Mouse (Mus musculus) urinary bladder, postnatal 25 days (tissue): Measurements from ENCODE around the gene Nrg4.
"Not testable (repeated sequence)": the region's sequence is repeated elsewhere in the genome, so short reads cannot be mapped to it uniquely, and the experiment has no call there.

Experiments used
- DNase-seq: peaks from one replicate; pipeline ENCODE4 v3.0.0; 2022; ENCODE audit warnings: low spot score

The Nrg4 gene

DNA sequence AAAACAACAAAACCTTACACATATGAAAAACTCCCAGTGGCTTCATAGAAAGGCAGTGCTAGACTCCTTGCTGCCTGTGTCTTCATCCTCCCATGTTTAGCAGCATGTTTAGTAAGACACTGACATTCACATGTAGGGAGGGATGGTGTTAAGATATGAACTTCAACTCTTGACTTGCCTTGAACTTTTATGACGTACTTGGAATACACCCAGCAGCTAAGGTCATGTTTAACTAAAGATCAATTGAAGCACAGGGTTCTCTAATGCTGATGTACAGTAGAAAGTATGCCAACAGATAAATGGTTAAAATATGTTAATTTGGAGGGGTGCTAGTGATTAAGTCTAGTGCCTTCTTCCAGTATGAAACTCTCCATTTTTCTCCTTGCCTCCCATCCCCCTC, 4.0 kb downstream of the Nrg4 start:
- DNase-seq, result no peak

DNA sequence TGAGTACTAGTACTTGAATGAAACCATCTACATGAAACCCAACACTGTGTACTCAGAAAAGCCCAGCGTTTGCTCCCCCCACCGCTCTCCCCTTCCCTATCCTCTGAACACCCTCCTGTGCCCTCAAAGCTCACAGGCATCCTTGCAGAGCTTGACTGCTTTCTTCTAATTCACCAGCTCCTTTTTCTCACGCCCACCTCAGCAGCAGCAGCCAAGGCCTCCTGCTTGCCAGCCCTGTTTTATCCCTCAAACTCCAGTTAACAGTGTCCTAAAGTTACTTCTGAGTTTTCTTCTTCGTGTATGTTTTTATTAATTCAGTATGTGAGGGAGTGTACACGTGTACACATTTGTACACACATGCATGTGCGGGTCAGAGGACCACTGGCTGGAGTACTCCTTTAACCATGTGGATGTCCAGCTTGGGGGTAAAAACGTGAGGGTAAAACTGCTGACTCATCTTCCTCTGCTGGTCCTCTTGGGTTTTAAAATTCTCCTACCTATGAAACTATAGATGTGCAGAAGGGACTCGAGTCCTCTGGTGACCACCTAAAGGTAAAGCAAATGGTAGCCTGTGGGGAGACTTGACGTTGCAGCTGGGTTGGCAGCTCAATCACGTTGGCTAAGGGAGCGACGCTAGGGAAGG, 12.9 kb downstream of the Nrg4 start:
- DNase-seq, result no peak

DNA sequence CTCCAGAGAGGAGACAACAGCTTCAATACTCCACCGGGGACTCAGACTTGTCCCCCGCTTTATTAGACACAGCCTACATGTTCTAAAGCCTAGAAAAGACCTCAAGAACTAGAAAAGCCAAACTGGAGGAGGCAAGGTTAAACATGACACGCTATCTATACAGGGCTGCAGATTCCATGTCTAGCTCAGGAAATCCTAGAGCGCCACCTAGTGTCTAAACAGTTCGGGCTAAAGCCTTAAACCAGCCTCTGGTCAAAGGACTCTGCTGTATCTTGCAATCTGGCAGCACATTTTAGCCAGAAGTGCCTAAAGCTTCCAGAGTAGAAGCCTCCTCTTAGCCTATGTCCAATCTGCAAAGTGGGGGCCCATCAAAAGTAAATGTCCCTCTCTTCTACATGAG, 15.1 kb downstream of the Nrg4 start:
- peak; percentile 69 for DNase-seq

DNA sequence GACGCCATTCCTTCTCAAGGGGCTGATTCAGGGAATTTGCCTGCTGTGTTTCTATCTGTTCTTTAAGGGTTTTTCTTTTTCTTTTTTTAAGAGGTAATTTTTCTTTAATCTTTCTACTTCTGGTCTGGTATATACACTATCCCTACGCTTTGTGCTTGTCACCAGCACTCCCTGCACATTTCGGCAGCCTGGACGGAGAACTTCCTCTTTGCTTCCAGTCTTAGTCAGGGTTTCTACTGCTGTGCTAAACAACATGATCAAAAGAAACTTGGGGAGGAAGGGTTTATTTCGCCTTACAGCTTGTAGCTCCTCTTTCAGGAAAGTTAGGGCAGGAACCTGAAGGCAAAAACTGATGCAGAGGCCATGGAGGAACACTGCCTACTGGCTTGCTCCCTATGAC, 18.2 kb downstream of the Nrg4 start:
- DNase-seq, result no peak

DNA sequence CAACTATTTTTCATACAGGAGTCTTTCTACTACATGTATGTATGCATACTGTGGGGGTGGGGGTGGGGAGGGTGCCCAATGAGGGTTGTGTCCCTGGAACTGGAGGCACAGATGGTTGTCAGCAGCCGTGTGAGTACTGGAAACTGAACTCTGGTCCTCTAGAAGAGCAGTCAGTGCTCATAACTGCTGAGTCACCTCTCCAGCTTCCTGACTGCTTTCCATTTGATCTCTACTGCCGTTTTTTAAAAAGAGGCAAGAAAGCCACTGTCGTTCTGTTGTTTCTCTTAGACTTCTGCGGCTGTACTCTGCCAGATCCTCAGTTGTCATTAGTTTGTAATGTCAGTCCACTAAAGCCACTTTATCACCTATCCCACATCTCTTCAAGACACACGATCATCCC, 19.1 kb downstream of the Nrg4 start:
- DNase-seq, result no peak

DNA sequence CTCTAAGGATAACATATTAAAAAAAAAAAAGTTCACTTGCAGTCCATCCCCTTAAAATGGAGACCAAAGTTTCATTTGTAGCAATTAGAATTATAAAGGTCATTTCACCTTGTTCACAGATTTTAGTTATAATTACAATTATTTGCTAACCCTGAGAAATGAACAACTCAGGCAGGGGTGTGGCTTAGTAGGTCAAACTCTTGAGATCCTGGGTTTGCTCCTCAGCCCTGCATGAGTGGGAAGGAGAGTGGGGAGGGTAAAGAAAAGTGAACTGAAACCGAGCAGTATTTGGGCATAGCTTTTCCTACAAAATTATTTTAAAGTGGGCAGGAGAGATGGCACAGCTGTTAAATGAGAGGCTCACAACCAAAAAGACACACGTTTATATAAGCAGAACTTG, 19.6 kb downstream of the Nrg4 start:
- no peak for DNase-seq

DNA sequence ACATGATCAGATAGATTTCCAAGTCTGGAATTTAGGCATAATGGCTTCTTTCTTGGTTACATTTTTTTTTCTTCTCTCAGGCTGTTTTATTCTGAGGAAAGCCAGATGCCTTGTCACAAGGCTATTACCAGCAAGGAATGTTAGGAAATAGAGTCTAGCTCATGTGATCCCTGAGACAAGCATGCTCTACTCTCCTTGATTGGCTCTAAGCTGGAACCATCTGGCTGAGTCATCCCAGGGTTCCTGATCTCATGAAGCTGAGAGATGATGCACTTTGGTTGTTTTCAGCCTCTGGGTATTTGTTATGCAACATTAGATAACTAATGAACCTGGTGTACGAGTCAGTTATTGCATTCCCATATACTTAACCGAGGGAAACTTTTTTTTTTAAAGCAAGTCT, 30.4 kb downstream of the Nrg4 start:
- no peak for DNase-seq

DNA sequence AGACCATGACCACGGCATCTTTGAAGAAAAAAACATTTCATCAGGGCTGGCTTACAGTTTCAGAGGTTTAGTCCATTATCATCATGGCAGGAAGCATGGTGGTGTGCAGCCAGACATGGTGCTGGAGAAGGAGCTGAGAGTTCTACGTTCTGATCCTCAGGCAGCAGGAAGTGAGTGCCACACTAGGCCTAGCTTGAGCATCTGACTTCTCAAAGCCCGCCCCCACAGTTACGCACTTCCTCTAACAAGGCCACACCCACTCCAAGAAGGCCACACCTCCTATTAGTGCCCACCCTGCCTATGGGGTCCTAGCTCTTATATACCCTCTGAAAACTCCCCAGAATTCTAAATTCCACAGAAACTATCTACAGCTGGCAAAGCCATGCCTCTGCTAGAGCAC, 34.7 kb downstream of the Nrg4 start:
- no peak for DNase-seq

DNA sequence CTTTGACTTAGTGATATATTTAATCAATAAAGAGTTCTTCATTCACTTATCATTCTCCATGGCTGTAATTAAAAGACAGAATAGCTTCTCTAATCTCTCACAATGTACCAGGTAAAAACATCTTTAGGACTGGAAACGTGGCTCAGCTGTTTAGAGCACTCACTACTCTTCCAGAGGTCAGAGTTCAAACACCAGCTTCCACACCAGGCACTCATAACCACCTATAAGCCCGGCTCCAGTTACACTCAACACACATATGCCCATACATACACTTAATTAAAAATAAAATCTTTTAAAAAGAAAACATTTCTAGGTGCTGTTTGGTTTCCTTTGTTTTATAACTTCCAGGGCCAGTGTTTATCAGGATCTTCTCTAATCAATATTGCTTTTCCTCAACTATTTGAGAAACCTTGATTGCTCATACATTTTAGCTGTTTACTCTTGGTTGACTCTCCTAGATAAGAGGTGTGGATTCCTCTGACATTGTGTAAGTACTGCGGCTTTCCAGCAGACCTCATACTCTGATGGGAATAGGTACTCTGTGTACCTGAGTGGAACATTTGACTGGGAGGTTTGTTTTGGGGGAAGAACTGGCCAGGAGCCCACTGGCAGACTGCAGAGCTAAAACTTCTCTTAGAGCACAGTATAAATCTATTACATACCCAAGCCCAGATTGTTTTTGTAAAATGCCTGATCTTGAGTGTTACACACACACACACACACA, 37.0 kb downstream of the Nrg4 start:
- DNase-seq, result no peak

DNA sequence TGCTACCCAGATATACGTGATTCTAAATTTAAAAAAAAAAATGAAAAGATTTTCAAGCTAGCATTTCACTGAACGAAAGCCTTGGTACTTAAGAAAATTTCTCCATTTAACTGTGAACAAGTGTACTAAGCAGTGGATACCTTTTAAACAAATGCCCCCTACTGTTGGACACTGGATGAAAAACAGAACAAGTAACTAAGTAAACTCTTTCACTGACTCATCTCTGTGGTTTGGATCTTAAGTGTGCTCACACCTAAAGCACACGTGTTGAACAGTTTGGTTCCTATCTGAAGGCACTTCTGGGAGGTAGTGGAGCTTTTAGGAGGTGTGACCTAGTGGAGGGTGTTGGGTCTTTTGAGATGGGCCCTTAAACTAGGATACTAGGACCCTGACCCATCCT, 41.4 kb downstream of the Nrg4 start:
- no peak for DNase-seq

DNA sequence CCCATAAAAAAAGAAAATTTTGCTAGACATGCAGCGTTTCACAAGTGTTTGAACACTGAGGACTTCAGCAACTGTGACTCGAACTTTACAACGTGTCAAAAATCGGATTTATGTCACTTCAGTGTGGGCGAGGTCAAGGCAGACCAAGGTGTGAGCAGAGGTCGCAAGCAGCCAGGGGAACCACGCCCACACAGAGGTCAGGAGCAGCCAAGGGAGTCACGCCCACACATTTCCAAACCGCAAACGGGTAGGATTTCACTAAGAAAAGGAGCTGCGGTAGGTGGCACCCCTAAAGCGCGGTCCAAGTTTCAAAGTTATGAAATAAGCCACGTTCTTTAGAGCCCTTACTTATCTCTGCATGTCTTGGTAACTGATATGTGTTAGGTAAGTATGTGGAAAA, 43.1 kb downstream of the Nrg4 start:
- DNase-seq, result no peak

DNA sequence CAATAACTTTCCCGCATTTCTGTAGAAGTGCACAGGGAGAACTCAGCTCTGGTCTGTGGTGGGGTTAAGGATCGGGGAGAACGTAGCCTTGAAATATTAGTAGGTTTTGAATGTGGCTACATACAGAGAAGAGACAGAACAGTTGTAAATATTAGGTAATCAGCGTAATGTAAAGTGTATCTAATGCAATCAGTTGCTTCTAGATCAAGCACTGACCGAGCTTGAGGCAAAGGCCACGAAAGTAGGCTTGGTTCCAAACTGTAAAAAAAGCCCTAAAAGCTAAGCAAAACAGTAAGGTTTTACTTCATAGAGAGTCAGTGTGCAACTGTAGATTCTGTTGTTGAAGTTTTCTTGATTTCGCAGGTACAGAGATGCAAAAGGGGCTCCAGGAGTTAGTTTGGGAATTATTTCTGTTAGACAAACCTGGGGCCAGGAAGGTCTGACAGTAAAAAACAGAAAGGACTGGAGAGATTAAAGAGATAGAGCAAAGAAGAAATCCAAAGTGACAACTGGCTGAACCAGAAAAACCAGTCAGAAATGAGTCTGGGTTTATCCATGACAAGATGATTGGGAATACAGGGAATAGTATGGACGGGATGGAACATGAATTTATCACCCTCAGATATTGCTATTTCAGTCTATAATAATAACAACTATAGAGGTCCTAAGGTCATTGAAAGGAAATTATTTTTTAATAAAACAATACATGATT, 47.4 kb downstream of the Nrg4 start:
- DNase-seq, result no peak

DNA sequence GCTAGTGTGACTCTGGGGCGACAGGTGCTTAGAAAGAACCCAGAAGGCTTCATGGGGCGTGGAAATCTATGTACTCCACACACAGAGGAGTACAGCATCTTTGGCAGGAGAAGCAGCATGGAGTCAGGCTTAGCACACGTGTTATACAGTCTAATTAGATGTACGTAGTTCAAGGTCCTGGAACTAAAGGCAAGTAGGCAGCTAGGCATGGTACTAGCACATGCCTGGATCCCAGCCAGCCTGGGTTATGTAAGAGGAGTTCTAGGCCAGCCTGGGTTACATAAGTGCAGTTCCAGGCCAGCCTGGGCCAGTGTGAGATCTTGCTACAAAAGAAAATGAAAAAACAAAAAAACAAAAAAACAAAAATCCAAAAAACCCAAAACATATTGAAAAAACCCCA, 49.1 kb downstream of the Nrg4 start:
- DNase-seq, result no peak

DNA sequence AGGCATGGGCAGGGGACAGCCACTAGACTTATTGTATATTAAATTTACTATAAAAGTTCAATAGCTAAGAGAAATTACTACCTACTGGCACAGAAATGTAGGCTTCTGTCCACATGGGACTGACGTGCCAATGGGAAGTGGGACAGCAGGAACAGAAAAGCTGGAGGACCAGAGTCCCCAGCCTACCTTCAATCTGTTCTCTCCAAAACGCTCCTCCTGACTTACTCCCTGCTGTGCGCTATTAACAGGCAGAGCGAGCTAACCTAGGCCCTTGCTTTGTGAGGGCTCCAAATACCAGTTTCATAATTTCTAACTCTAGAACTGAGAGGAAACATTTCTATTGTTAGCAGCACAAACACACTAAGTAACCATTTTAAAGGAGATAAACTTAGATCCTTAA, 52.7 kb downstream of the Nrg4 start:
- DNase-seq, result no peak

DNA sequence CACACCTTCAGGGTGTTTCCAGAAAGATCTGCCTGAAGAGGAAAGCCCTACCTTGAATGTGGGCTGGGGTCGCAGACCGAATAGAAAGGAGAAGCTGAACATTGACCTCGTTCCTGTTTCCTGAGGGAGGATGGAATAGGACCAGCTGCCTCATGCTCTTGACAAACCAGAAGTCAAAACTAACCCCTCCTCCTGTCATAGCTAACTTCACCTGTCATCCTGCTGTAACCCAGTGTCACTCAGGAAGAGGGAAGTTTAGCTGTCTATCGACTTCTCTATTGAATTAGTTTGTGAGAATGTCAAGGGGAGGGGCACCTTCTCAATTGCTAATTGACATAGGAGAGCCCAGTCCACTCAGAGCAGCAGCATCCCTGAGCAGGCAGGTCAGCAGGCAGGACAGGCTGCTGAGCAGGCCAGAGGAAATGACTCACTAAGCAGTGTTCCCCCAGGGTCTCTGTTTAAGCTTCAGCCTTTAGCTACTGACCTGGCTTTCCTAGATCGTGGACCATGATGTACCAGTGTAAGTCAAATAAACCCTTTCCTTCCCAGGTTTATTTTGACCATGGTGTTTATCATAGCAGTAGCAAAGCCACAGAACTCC, 54.6 kb downstream of the Nrg4 start:
- DNase-seq, result no peak

DNA sequence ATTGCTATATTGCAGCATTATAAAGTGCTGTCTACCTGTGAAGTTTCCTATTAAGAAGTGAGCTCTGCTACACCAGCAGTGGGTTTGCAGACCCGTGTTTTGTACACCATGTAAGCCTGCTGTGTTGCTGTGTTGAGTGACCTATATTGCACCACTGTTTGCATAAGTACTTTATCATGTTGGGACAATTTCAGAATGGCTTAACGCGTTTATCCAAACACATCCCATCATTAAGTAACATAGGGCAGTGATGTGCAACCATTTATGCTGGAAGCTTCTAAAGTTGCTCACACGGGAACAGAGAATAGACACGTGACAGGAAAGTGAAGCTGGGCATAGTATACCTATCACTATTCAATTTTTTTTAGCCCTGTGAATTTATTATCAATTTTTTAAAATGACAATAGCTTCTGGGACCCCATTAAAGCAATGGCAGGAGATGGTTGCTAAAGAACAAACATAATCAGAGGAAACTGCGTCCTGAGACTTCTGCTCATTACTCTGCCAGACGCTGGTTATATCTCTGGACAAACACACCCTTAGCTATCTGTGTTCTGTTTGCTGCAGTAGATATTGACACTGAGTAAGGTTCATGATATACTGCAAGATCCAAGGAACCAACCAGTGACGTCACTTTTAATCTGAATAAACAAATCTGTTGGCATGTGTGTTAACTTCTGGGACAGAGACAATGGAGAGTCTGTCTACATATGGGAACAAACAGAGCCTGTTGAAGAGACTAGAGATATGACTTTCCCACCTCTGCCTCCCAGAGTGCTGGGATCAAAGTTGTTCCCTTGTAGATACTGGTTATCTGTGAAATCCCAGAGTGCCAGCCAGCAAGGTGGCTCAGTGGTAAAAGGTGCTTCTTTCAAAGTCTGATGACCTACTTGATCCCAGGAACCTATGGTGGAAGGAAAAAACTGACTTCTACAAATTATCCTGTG, 62.0 kb downstream of the Nrg4 start:
- DNase-seq, result no peak

DNA sequence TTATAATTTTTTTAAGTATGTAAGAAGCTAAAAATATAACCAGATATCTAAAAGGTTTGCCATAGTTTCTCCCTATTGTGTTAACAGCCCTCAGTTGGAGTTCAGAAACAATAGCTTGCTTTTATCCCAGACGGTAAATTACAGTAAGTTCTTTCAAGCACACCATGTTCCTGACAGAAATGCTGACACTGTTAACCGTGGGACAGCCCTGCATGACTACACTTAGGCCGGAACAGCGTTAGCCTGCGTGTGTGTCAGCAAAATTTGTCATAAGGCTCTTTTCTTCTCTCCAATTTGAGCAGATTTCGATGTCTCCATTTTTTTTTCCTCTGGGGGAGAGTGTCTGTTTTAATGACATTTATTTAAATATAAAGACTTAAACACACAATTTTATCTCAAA, 66.9 kb downstream of the Nrg4 start:
- DNase-seq, result no peak

DNA sequence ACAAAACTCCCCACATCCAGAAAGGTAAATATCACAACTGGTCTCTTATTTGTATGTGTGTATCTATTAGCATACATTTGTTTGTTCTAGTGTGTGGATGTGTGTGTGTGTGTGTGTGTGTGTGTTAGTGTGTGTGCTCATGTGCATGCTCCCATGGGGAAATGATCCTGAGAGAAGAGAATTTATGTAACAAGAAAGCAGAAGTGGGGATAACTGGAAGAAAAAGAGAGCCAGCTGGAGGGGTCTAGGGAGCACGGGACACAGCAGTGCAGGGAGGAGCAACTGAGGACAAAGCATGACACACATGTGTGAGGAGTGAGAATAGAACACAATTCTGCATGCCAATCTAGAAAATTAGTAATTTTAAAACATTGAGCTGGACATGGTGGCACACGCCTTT, 69.5 kb downstream of the Nrg4 start:
- no peak for DNase-seq

DNA sequence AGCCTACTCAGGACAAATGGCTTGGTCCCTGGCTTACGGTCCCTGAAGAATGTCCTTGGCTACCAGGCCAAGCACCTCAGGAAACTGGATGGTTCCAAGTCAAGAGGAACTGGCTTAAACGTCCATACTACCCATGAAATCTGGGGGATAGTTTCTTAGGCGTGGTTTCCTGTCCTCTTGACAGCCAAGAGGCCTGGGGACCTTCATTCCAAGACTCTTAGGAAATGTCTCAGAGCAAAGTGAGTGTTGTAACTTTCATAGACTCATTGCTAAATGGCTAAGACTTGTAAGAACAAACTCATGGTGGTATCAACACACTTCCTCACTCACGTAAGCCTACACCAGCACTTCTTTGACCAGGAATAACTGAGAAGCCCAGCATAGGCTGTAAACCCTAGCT, 71.0 kb downstream of the Nrg4 start:
- no peak for DNase-seq

DNA sequence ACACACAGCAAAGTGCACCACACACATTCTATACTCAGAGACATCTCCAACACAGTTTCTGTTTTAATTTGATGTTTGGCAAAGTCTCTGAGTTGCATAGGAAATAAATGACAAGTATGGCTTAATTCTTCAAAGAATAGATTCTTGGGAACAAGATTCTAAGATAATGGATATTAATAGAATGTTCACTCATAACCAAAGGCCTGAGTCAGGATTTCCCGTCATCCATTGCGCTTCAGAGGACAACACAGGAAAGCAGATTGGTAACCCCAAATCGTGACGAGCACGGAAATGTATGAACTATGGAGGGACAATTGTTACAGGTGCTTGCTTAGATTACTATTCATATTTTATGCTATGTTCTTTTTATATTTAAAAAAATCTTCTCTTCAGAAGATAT, 71.6 kb downstream of the Nrg4 start:
- DNase-seq, result no peak

DNA sequence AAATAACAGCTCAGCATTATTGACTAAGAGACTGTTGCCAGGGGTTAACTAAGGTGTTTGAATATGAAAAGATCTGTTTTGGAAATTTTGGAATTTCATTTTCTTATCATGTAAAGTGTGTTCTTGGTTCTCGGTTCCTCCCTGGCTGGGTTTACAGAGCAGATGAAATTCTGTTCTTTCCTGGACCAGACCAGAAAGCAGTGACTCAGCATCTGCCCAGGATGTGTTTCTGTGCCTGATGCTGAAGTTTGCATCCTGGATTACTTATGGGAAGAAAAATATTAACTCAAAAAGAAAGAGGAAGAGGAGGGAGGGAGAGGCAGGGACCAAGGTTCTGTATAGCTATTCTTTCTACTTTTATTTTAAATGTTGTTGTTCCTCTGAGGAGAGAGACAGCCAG, 72.8 kb downstream of the Nrg4 start:
- no peak for DNase-seq

DNA sequence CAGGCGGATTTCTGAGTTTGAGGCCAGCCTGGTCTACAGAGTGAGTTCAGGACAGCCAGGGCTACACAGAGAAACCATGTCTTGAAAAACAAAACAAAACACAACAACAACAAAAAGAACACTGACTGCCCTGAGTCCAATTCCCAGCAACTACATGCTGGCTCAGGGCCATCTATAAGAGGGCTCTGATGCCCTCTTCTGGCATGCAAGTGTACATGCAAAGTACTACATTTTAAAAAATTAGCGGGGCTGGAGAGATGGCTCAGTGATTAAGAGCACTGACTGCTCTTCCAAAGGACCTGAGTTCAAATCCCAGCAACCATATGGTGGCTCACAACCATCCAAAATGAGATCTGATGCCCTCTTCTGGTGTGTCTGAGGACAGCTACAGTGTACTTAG, 74.5 kb downstream of the Nrg4 start:
- not testable (repeated sequence) for DNase-seq
